Mouse (Mus musculus) hematopoietic stem cell, adult 5-6 weeks (primary cell): ENCODE results near the gene Tlr9. TPM values are rescaled to one million over a fixed set of nuclear protein-coding genes. Genes with fewer than 3 reads are reported as not detected.

Source experiments
- ATAC-seq, 2 experiments: fragments of 125-278 bp in 1 of 2; replicated peaks in 1 of 2; 2 replicates each; pipeline ENCODE4 v1.8.0; 2016 to 2017; ENCODE audit warnings: inconsistent platforms in 2 of 2, mild to moderate bottlenecking in 2 of 2, moderate number of reproducible peaks in 2 of 2, low read depth in 1 of 2, moderate TSS enrichment in 1 of 2; ENCODE audit not compliant: low FRiP score in 2 of 2, poor library complexity in 2 of 2, severe bottlenecking in 2 of 2, insufficient read depth in 1 of 2, low TSS enrichment in 1 of 2
- total RNA-seq: library from RNA; stranded (forward); fragments of 172-1452, 232-1000 nt; gene quantifications from 2 replicates; pipeline ENCODE4 v1.2.3, GENCODE M21; 2017

The Tlr9 gene
- 0.84 and 1.4 TPM in 2 replicates for total RNA-seq

GRCm38 (mm10) chr9:106222261-106222851 is at the start of gene Tlr9:
Tlr9 (plus strand) TSS chr9:106222598.
- peak; percentile 41 to 55; a peak in 3 of 4 replicates for ATAC-seq

GRCm38 (mm10) chr9:106173363-106173762 is 49.0 kb upstream of the Tlr9 start:
- ATAC-seq: no peak

DNA sequence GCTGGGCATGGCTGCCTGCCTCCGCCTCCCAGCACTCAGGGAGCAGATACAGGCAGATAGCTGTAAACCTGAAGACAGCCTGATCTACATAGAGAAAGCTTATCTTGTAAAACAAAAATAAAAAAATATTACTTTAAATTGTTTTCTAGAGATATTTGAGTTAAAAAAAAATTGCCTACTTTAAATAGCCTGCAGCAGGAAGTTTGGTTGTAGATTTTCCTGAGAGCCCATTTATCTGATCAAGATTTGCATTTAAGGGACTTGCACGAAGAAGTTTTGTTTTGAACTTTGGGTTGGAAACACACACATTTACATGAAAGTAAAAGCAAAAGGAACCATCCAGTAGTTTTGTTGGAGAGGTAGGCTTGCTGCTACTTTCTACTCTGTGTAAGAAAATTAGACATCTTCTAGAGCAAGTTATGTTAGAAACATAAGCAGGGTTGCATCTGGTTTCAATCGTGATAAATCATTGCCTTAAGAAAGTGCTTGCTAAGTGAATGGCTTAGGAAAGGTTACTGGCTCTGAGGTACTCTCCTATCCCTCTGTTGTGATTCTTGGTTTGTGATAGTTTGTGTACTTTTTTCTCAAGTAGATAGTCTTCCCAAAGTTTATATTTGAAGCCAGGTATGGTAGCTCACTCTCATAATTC is 46.7 kb upstream of the Tlr9 start:
- no peak for ATAC-seq

DNA sequence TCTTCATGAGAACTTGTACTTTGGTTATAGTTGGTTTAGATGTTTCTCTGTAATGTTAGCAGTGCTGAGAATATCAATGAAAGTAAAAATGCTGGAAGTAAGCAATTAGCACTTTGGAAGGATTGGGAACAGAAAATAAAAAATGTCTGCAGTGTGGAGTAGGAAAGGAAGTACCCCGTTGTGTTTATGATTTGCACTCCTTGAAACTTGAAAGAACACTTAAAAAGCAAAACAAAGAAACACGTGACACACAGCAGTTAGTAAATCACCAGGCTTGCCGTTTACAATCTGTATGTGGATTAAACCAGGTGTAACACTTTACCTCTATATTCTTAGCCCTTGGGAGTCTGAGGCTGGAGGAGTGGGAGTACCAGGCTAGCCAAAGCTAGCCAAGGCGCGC is 45.6 kb upstream of the Tlr9 start:
- no peak for ATAC-seq

DNA sequence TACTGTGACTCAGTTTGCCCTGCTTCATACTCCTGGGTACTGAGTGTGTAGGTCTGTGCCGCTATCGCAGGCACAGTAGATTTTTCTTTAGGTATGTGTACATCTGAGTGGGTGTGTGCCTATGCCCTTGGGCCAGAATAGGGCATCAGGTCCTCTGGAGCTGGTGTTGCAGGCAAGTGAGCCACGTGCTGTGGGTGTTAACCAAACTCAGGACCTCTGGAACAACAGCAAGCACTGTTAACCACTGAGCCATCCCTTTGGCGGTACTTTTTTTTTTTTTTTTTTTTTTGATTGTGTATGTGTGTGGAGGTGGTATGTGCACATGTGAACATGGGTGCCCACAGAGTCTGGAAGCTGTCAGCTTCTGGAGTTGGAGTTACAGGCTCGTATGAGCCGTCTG is 44.6 kb upstream of the Tlr9 start:
- ATAC-seq: no peak

- ATAC-seq: no peak
Measured at GRCm38 (mm10) chr9:106179454-106179853, 42.9 kb upstream of the Tlr9 start.

DNA sequence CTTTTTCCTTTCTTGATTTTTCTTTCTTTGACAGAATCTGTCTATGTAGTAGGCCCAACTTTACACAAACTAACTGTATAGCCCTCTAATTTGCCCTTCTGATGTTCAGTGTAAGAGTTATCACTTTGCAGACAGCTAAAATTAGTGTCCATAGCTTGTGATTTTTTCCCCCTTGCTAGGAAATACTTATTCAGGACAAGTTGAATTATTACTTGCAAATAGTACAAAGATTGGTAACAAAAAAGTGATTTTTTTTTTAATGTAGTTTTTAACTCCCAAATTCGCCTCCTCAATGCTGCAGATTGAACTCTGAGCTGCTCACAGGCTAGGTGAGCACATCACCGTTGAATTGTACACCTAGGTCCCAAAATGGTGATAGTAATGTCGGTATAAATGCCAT is 42.4 kb upstream of the Tlr9 start:
- no peak for ATAC-seq

GRCm38 (mm10) chr9:106182146-106182545 is 40.3 kb upstream of the Tlr9 start:
- ATAC-seq: no peak

- no peak for ATAC-seq
Measured at GRCm38 (mm10) chr9:106183996-106184395, 38.4 kb upstream of the Tlr9 start.

DNA sequence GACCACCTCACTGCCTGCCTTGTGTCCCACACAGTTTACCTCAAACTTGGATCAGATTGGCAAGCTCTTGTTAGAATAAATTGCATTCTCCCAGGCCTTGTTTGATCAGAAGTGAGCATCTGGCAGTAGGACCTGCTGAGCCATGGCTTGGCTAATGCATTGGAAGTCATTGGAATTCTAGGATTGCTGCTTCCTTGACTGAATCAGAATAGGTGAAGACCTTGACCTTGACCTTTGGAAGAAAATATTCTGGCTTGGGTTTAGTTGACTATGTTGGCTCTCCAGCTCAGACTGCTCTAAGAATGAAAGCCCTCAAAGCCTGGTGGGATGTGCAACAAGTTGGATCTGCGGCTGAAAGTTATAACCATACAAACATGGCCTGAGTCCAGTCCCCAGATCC is 31.0 kb upstream of the Tlr9 start:
- no peak for ATAC-seq

- ATAC-seq: no peak
Measured at GRCm38 (mm10) chr9:106192024-106192423, 30.4 kb upstream of the Tlr9 start.

GRCm38 (mm10) chr9:106192998-106193397 is 29.4 kb upstream of the Tlr9 start:
- peak; percentile 93 to 97 for ATAC-seq

DNA sequence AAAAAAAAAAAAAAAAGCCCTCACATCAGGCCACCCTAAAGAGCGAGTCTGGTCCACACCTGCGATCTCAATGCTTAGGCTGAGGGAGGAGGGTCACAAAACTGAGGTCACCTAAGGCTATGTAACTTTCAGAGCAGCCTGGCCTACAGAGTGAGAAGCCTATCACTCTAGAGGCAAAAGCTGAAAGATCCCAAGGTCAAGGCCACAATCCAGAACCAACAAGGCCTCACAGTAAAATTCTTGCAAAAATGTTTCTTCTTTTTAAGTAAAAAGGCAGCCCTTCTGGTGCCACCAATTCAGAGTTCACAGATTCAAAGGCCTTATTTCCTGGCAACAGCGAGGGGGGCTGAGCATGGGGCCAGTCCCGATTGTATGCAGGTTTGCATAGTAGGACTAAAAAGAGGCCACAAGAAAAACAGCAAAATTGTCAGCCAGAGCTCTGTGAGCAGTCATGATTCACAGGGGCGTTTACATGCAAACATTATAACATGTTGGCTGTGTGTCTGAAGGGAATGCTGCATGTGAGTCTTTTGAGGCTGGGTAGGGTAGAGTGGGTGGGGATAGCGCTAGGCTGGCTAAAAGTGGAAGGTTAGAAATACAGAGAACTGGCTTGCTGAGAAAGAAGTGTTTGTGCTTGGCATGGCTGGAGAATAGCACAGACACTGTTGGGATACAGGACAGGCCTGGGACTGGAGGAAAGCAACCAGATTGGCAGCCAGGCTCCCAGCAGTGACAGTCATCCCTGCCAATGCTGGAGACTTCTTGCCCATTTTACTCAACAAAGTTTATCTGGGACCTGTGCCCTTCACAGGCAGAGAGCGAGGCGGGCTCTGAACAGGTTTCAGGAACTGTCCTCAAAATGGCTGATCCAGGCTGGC is 28.2 kb upstream of the Tlr9 start:
- no peak for ATAC-seq

DNA sequence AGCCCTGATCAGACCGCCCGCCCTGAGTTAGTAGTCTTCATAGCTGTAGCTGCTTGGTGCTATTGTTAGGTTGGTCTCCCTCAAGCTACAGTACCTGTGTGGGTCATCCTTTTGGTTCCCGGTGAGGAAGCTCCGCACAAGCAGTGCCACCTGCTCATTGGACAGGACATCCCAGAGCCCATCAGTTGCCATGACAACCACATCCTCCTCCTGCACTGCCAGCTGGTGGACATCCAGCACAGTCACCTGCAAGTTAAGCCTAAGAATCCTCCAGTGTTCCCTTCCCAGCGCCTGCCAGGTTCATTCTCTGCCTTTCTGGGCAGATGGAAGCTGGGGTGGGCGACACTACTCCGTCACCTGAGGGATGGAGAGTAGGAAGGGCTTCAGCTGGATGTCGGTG is 26.7 kb upstream of the Tlr9 start:
- no peak for ATAC-seq

- ATAC-seq: no peak; a peak in 1 of 4 replicates
Measured at GRCm38 (mm10) chr9:106197081-106197713, 25.2 kb upstream of the Tlr9 start.

- ATAC-seq: no peak
Measured at GRCm38 (mm10) chr9:106197732-106198131, 24.7 kb upstream of the Tlr9 start.

- peak in 1 of 2 experiments; percentile 36; a peak in 3 of 4 replicates for ATAC-seq
Measured at GRCm38 (mm10) chr9:106198962-106199458, 23.4 kb upstream of the Tlr9 start.
